Mouse (Mus musculus) MEL (cell line): ENCODE data around the gene Epo. TPM values are rescaled to one million over a fixed set of nuclear protein-coding genes. Genes with fewer than 3 reads are reported as not detected.

Experiments used
- DNase-seq: peaks from one replicate; pipeline ENCODE4 v3.0.0; 2011; ENCODE audit warnings: low read depth, low spot score
- H3K27ac ChIP-seq: 2 replicates; pipeline ENCODE4 v1.5.1; 2012; ENCODE audit warnings: low read depth, mild to moderate bottlenecking, control low read depth, low read length, moderate library complexity; ENCODE audit not compliant: control insufficient read depth
- H3K27me3 ChIP-seq, 2 experiments: fragments of 150-350 bp in 1 of 2; sonication (generic) in 1 of 2; 2 replicates each; pipeline ENCODE4 v1.6.1; 2012; ENCODE audit warnings: low read length in 2 of 2, mild to moderate bottlenecking in 2 of 2, improper control_type of control experiment in 1 of 2, moderate library complexity in 1 of 2; ENCODE audit not compliant: insufficient read depth in 2 of 2, control insufficient read depth in 1 of 2
- H3K36me3 ChIP-seq, 2 experiments: 2 replicates each; pipeline ENCODE4 v1.6.1; 2012 to 2014; ENCODE audit warnings: low read length in 2 of 2, improper control_type of control experiment in 1 of 2, inconsistent platforms in 1 of 2, mild to moderate bottlenecking in 1 of 2; ENCODE audit not compliant: insufficient read depth in 2 of 2, control insufficient read depth in 1 of 2
- H3K4me1 ChIP-seq, 2 experiments: fragments of 150-350 bp in 1 of 2; sonication (generic) in 1 of 2; 2 replicates each; pipeline ENCODE4 v1.6.1; 2012; ENCODE audit warnings: low read length in 2 of 2, improper control_type of control experiment in 1 of 2, mild to moderate bottlenecking in 1 of 2; ENCODE audit not compliant: insufficient read depth in 2 of 2, control insufficient read depth in 1 of 2
- H3K4me3 ChIP-seq, 2 experiments: fragments of 150-350 bp in 1 of 2; sonication (generic) in 1 of 2; 2 replicates each; pipeline ENCODE4 v1.5.1; 2012; ENCODE audit warnings: low read depth in 2 of 2, low read length in 2 of 2, mild to moderate bottlenecking in 2 of 2, moderate library complexity in 2 of 2, control low read depth in 1 of 2, improper control_type of control experiment in 1 of 2; ENCODE audit not compliant: control insufficient read depth in 1 of 2, insufficient read depth in 1 of 2
- H3K79me2 ChIP-seq: 2 replicates; pipeline ENCODE4 v1.6.1; 2012; ENCODE audit warnings: mild to moderate bottlenecking, low read length, moderate library complexity; ENCODE audit not compliant: control insufficient read depth, poor library complexity, insufficient read depth
- H3K9ac ChIP-seq: 2 replicates; pipeline ENCODE4 v1.6.1; 2012; ENCODE audit warnings: low read depth, mild to moderate bottlenecking, control low read depth, low read length, moderate library complexity; ENCODE audit not compliant: control insufficient read depth, poor library complexity, severe bottlenecking
- H3K9me3 ChIP-seq: fragments of 150-350 bp; sonication (generic); replicated peaks from 2 replicates; pipeline ENCODE4 v1.6.1; 2012; ENCODE audit warnings: mild to moderate bottlenecking, low read length, improper control_type of control experiment, moderate library complexity; ENCODE audit not compliant: insufficient read depth
- CHD1 ChIP-seq: IDR thresholded peaks from 2 replicates; pipeline ENCODE4 v1.6.1; 2012; ENCODE audit warnings: low read depth, mild to moderate bottlenecking, inconsistent platforms, low read length, improper control_type of control experiment
- ELF1 ChIP-seq: IDR thresholded peaks from 2 replicates; pipeline ENCODE4 v1.6.1; 2014; ENCODE audit warnings: low read depth, mild to moderate bottlenecking, inconsistent platforms, low read length, improper control_type of control experiment, moderate library complexity
- EP300 ChIP-seq, 2 experiments: IDR thresholded peaks; 2 replicates each; pipeline ENCODE4 v1.6.1; 2011; ENCODE audit warnings: improper control_type of control experiment in 2 of 2, low read length in 2 of 2, low read depth in 1 of 2, mild to moderate bottlenecking in 1 of 2
- GABPA ChIP-seq: IDR thresholded peaks from 2 replicates; pipeline ENCODE4 v1.6.1; 2012; ENCODE audit warnings: low read depth, mild to moderate bottlenecking, inconsistent platforms, low read length, improper control_type of control experiment, moderate library complexity
- GATA1 ChIP-seq: IDR thresholded peaks from 2 replicates; pipeline ENCODE4 v1.6.1; 2011; ENCODE audit warnings: low read depth, low read length, improper control_type of control experiment
- KAT2A ChIP-seq: conservative IDR thresholded peaks from 2 replicates; pipeline ENCODE4 v1.6.1; 2012; ENCODE audit warnings: low read depth, low read length, improper control_type of control experiment, inconsistent platforms
- MAFK ChIP-seq: IDR thresholded peaks from 2 replicates; pipeline ENCODE4 v1.6.1; 2011; ENCODE audit warnings: low read depth, mild to moderate bottlenecking, low read length, improper control_type of control experiment, borderline replicate concordance
- MAZ ChIP-seq: IDR thresholded peaks from 2 replicates; pipeline ENCODE4 v1.6.1; 2012; ENCODE audit warnings: low read depth, mild to moderate bottlenecking, inconsistent platforms, low read length, improper control_type of control experiment
- POLR2A ChIP-seq, 2 experiments: IDR thresholded peaks; 2 replicates each; pipeline ENCODE4 v1.6.1; 2011 to 2012; ENCODE audit warnings: low read length in 2 of 2, mild to moderate bottlenecking in 2 of 2, control low read depth in 1 of 2, improper control_type of control experiment in 1 of 2, low read depth in 1 of 2, moderate library complexity in 1 of 2; ENCODE audit not compliant: control insufficient read depth in 1 of 2, insufficient read depth in 1 of 2, poor library complexity in 1 of 2
- RCOR1 ChIP-seq: IDR thresholded peaks from 2 replicates; pipeline ENCODE4 v1.6.1; 2012; ENCODE audit warnings: low read depth, mild to moderate bottlenecking, inconsistent platforms, low read length, improper control_type of control experiment
- SMC3 ChIP-seq: IDR thresholded peaks from 2 replicates; pipeline ENCODE4 v1.6.1; 2011; ENCODE audit warnings: low read depth, low read length, improper control_type of control experiment
- TAL1 ChIP-seq: IDR thresholded peaks from 2 replicates; pipeline ENCODE4 v1.6.1; 2012; ENCODE audit warnings: mild to moderate bottlenecking, inconsistent platforms, low read length, moderate library complexity, mixed read lengths
- TBP ChIP-seq: IDR thresholded peaks from 2 replicates; pipeline ENCODE4 v1.8.0; 2011; ENCODE audit warnings: low read depth, low read length, improper control_type of control experiment
- TCF12 ChIP-seq: IDR thresholded peaks from 2 replicates; pipeline ENCODE4 v1.6.1; 2014; ENCODE audit warnings: low read depth, mild to moderate bottlenecking, inconsistent platforms, low read length, improper control_type of control experiment, moderate library complexity
- UBTF ChIP-seq: IDR thresholded peaks from 2 replicates; pipeline ENCODE4 v1.6.1; 2012; ENCODE audit warnings: low read depth, mild to moderate bottlenecking, inconsistent platforms, low read length, improper control_type of control experiment, moderate library complexity, borderline replicate concordance; ENCODE audit not compliant: insufficient read depth
- USF2 ChIP-seq, 2 experiments: IDR thresholded peaks; 2 replicates each; pipeline ENCODE4 v1.6.1; 2011 to 2012; ENCODE audit warnings: improper control_type of control experiment in 2 of 2, low read length in 2 of 2, borderline replicate concordance in 1 of 2, inconsistent platforms in 1 of 2, low read depth in 1 of 2, mild to moderate bottlenecking in 1 of 2; ENCODE audit not compliant: insufficient read depth in 1 of 2
- ZC3H11A ChIP-seq: IDR thresholded peaks from 2 replicates; pipeline ENCODE4 v1.6.1; 2012; ENCODE audit warnings: low read depth, mild to moderate bottlenecking, inconsistent platforms, low read length, improper control_type of control experiment
- ZMIZ1 ChIP-seq: IDR thresholded peaks from 2 replicates; pipeline ENCODE4 v1.6.1; 2012; ENCODE audit warnings: low read depth, mild to moderate bottlenecking, inconsistent platforms, low read length, improper control_type of control experiment, moderate library complexity
- ZNF384 ChIP-seq: IDR thresholded peaks from 2 replicates; pipeline ENCODE4 v1.6.1; 2012; ENCODE audit warnings: low read depth, mild to moderate bottlenecking, inconsistent platforms, low read length, improper control_type of control experiment
- polyA plus RNA-seq, 2 experiments: library from polyadenylated mRNA; stranded (reverse) in 1 of 2; unstranded in 1 of 2; fragments of >175 nt in 1 of 2; fragments of >200 nt in 1 of 2; gene quantifications; 2 replicates each; pipeline versions ENCODE4 v1.2.1 to v1.2.4; 2012; ENCODE audit warnings: low replicate concordance in 2 of 2, low read depth in 1 of 2; ENCODE audit not compliant: insufficient read length in 2 of 2, insufficient read depth in 1 of 2, missing spikeins in 1 of 2
- total RNA-seq: library from RNA; depleted of rRNA; stranded (reverse); fragments of 300-350 nt; gene quantifications from 2 replicates; pipeline ENCODE4 v1.2.3, GENCODE M21; 2012

Epo gene
- total and polyA plus RNA-seq, 3 experiments: not detected

DNA sequence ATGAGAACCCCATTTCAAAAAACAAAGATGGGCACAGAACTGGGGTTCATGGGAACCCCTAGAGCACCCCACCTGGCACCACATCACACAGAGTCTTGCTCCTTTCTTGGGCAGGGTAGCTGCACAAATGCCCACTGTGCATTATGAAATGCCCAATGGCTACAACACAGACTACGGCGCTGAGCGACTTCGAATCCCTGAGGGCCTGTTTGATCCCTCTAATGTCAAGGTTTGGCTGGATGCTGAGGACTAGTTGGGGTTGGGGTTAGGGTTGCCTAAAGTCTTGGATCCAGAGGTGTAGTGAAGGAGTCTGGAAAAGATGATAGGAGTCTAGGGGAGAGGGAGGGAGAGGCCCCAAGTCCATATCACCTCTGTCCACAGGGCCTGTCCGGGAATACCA, 33.4 kb upstream of the Epo start:
- H3K4me1 ChIP-seq: peaks cover 0 to 13% of the 10 kb centered on the region in 2 experiments; a peak in 2 of 4 replicates
- H3K4me3 ChIP-seq: no peak overlapping the region
- H3K36me3 ChIP-seq: peaks cover 0 to 8% of the 10 kb centered on the region in 2 experiments; a peak in 2 of 4 replicates
- TF ChIP-seq GATA1 (no peak), EP300 (IDR thresholded peaks at IDR 0.05; ENCODE audit: low read depth in 1 of 2, low read length in 2 of 2) (no peak), UBTF (no peak), CHD1 (no peak), ZNF384 (no peak), MAFK (no peak), POLR2A (IDR thresholded peaks at IDR 0.05; ENCODE audit: control insufficient read depth in 1 of 2, insufficient read depth in 1 of 2, low read depth in 1 of 2, low read length in 2 of 2, poor library complexity in 1 of 2) (no peak), MAZ (no peak), KAT2A (no peak), ZC3H11A (no peak), TCF12 (no peak), TAL1 (no peak), GABPA (no peak), USF2 (IDR thresholded peaks at IDR 0.05; ENCODE audit: borderline replicate concordance in 1 of 2, insufficient read depth in 1 of 2, low read depth in 1 of 2, low read length in 2 of 2) (no peak), SMC3 (no peak), RCOR1 (no peak)
- peaks cover 4% of the 10 kb centered on the region for H3K79me2 ChIP-seq
- DNase-seq: no peak
- no peaks in the 10 kb centered on the region for H3K9me3 ChIP-seq
- H3K27ac ChIP-seq: no peak overlapping the region
- no peak overlapping the region for H3K9ac ChIP-seq
- peaks cover 4 to 10% of the 10 kb centered on the region in 2 experiments for H3K27me3 ChIP-seq

DNA sequence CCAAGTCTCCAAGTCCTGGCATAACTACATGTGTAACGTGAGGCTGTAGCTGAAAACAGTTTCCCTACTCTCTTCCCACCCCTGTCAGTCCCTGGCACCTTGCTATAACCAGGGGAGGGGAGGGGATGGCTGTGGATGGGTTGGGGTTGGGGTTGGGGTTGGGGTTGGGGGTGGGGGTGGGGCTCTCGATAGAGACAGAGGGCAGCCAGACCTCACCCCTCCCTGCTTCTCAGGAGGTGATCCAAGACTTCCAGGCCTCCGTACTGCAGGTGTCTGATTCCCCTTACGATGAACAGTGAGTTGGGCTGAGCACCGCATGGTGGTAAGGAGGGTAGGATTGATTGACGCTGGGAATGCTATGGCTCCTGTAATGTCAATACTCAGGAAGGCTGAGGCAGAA, 32.7 kb upstream of the Epo start:
- Histone ChIP-seq H3K27ac (no peak overlapping the region), H3K79me2 (no peaks in the 10 kb centered on the region), H3K9me3 (no peaks in the 10 kb centered on the region), H3K36me3 (peaks cover 0 to 8% of the 10 kb centered on the region in 2 experiments; a peak in 2 of 4 replicates), H3K27me3 (peaks cover 4 to 12% of the 10 kb centered on the region in 2 experiments), H3K9ac (no peak overlapping the region), H3K4me1 (peaks cover 0 to 13% of the 10 kb centered on the region in 2 experiments; a peak in 2 of 4 replicates), H3K4me3 (no peak overlapping the region)
- no peak for DNase-seq
- TF ChIP-seq ELF1 (no peak), TCF12 (no peak), TBP (no peak), ZMIZ1 (no peak), TAL1 (no peak)
